Mouse (Mus musculus) NIH3T3 (cell line): ENCODE measurements around the gene Afmid.
"Not testable (repeated sequence)": the region's sequence is repeated elsewhere in the genome, so short reads cannot be mapped to it uniquely, and the experiment has no call there.

Source experiments
- DNase-seq: peaks from one replicate; pipeline ENCODE4 v3.0.0-alpha.2; 2012; ENCODE audit warnings: low read depth

Gene Afmid

GRCm38 (mm10) chr11:117824060-117824969 is 1.4 kb upstream of the Afmid start:
- peak; percentile 94 for DNase-seq

- peak; percentile 75 for DNase-seq
Observed at GRCm38 (mm10) chr11:117826164-117826563, 440 bp downstream of the Afmid start.

GRCm38 (mm10) chr11:117826916-117827315 is 1.2 kb downstream of the Afmid start:
- DNase-seq, result no peak

GRCm38 (mm10) chr11:117827386-117827785 is 1.7 kb downstream of the Afmid start:
- DNase-seq, result no peak

- DNase-seq, result peak; percentile 63
Observed at GRCm38 (mm10) chr11:117828149-117828887, 2.6 kb downstream of the Afmid start.

GRCm38 (mm10) chr11:117828888-117829604 is 3.3 kb downstream of the Afmid start:
- peak; percentile 62 for DNase-seq

- DNase-seq, result peak; percentile 41
Observed at GRCm38 (mm10) chr11:117829671-117830215, 4.0 kb downstream of the Afmid start.

GRCm38 (mm10) chr11:117830401-117830800 is 4.7 kb downstream of the Afmid start:
- peak; percentile 45 for DNase-seq

- DNase-seq, result peak; percentile 69
Observed at GRCm38 (mm10) chr11:117832086-117832969, 6.6 kb downstream of the Afmid start.

GRCm38 (mm10) chr11:117833509-117833908 is 7.8 kb downstream of the Afmid start:
- DNase-seq, result not testable (repeated sequence)

GRCm38 (mm10) chr11:117834086-117834485 is 8.4 kb downstream of the Afmid start:
- DNase-seq, result no peak

- DNase-seq, result no peak
Observed at GRCm38 (mm10) chr11:117836306-117836705, 10.6 kb downstream of the Afmid start.

GRCm38 (mm10) chr11:117838572-117838971 is 12.8 kb downstream of the Afmid start:
- peak; percentile 41 for DNase-seq

- DNase-seq, result no peak
Observed at GRCm38 (mm10) chr11:117839021-117839420, 13.3 kb downstream of the Afmid start.

- DNase-seq, result no peak
Observed at GRCm38 (mm10) chr11:117840910-117841309, 15.2 kb downstream of the Afmid start.

- no peak for DNase-seq
Observed at GRCm38 (mm10) chr11:117843434-117843833, 17.7 kb downstream of the Afmid start.

- DNase-seq, result no peak
Observed at GRCm38 (mm10) chr11:117844997-117845396, 19.3 kb downstream of the Afmid start.

GRCm38 (mm10) chr11:117845651-117846050 is 19.9 kb downstream of the Afmid start:
- DNase-seq, result no peak

GRCm38 (mm10) chr11:117846640-117847039 is 20.9 kb downstream of the Afmid start:
- peak; percentile 50 for DNase-seq

- peak; percentile 73 for DNase-seq
Observed at GRCm38 (mm10) chr11:117847593-117848215, 22.0 kb downstream of the Afmid start.
